Mouse (Mus musculus) heart, embryonic 14.5 days (tissue): Measurements from ENCODE around the gene Uqcr10. TPM values are rescaled to one million over a fixed set of nuclear protein-coding genes. Genes with fewer than 3 reads are reported as not detected.

ENCODE experiments used
- ATAC-seq: fragments of 200-750 bp; cut with Nextera tagmentation; 2 replicates; pipeline ENCODE4 v1.8.0; 2017; ENCODE audit warnings: low read depth, moderate TSS enrichment; ENCODE audit not compliant: insufficient number of reproducible peaks, insufficient read depth, low FRiP score
- H3K27ac ChIP-seq, 2 experiments: fragments of 200-500 bp in 1 of 2; fragments of 300-500 bp in 1 of 2; sonication (generic) in 1 of 2; replicated peaks in 1 of 2; 2 replicates each; pipeline ENCODE4 v1.5.1; 2012 to 2014; ENCODE audit warnings: low read depth in 2 of 2, low read length in 2 of 2, control low read depth in 1 of 2, mild to moderate bottlenecking in 1 of 2, mixed read lengths in 1 of 2; ENCODE audit not compliant: control insufficient read depth in 1 of 2, insufficient read depth in 1 of 2
- H3K27me3 ChIP-seq: fragments of 300-500 bp; sonication (generic); 2 replicates; pipeline ENCODE4 v1.6.1; 2014; ENCODE audit warnings: mild to moderate bottlenecking, low read length, control low read depth; ENCODE audit not compliant: control insufficient read depth, insufficient read depth
- H3K36me3 ChIP-seq: fragments of 300-500 bp; sonication (generic); 2 replicates; pipeline ENCODE4 v1.6.1; 2014; ENCODE audit warnings: mild to moderate bottlenecking, control low read depth, low read length, mixed read lengths; ENCODE audit not compliant: control insufficient read depth, insufficient read depth
- H3K4me1 ChIP-seq, 2 experiments: fragments of 200-500 bp in 1 of 2; fragments of 300-500 bp in 1 of 2; sonication (generic) in 1 of 2; 2 replicates each; pipeline ENCODE4 v1.6.1; 2012 to 2014; ENCODE audit warnings: low read length in 2 of 2, control low read depth in 1 of 2, mixed read lengths in 1 of 2; ENCODE audit not compliant: control insufficient read depth in 2 of 2, insufficient read depth in 2 of 2
- H3K4me2 ChIP-seq: fragments of 300-500 bp; sonication (generic); 2 replicates; pipeline ENCODE4 v1.6.1; 2014; ENCODE audit warnings: mild to moderate bottlenecking, low read length
- H3K4me3 ChIP-seq, 2 experiments: fragments of 200-500 bp in 1 of 2; fragments of 300-500 bp in 1 of 2; sonication (generic) in 1 of 2; 2 replicates each; pipeline ENCODE4 v1.5.1; 2012 to 2014; ENCODE audit warnings: low read length in 2 of 2, mild to moderate bottlenecking in 2 of 2, control low read depth in 1 of 2, low read depth in 1 of 2, moderate library complexity in 1 of 2; ENCODE audit not compliant: control insufficient read depth in 1 of 2, insufficient read depth in 1 of 2
- H3K9ac ChIP-seq: fragments of 300-500 bp; sonication (generic); 2 replicates; pipeline ENCODE4 v1.6.1; 2014; ENCODE audit warnings: mild to moderate bottlenecking, low read length
- H3K9me3 ChIP-seq: fragments of 300-500 bp; sonication (generic); 2 replicates; pipeline ENCODE4 v1.6.1; 2016; ENCODE audit warnings: low read length, control low read depth; ENCODE audit not compliant: control insufficient read depth
- WGBS: fragments of 180-500 bp; shearing (Covaris S2); extraction: QIAGEN DNeasy Blood & Tissue Kit; methylation state at CpG from one replicate; pipeline ENCODE4 v1.1.7; 2014; 5-methylcytosine and 5-hydroxymethylcytosine counted together
- polyA plus RNA-seq: library from polyadenylated mRNA; unstranded; fragments of >200 nt; fragmentation: Nextera tagmentation; extraction: Ambion mirVana; gene quantifications from 2 replicates; pipeline ENCODE4 v1.2.1, GENCODE M21; 2014

Gene Uqcr10
- polyA plus RNA-seq, 1 experiment from 2014 or later: 2,265 TPM

- no peak overlapping the region for H3K27ac ChIP-seq
- H3K27me3 ChIP-seq: peaks cover 43% of the 10 kb centered on the region
- H3K36me3 ChIP-seq: 0 out of 2 replicates have a peak, but pooled peaks cover 4% of the 10 kb centered on the region
- peaks cover 0 to 2% of the 10 kb centered on the region in 2 experiments; a peak in 2 of 4 replicates for H3K4me1 ChIP-seq
- no peak for ATAC-seq
- no peak overlapping the region for H3K4me2 ChIP-seq
- 41% methylated on average over 5 of the region's 5 CpGs for WGBS
- no peak overlapping the region for H3K4me3 ChIP-seq
- no peaks in the 10 kb centered on the region for H3K9me3 ChIP-seq
- no peak overlapping the region for H3K9ac ChIP-seq
Measured at GRCm38 (mm10) chr11:4740785-4741184, 36.6 kb upstream of the Uqcr10 start.

GRCm38 (mm10) chr11:4738719-4739118, 34.6 kb upstream of the Uqcr10 start:
- Histone ChIP-seq H3K9me3 (no peaks in the 10 kb centered on the region), H3K4me2 (no peak overlapping the region), H3K9ac (no peak overlapping the region), H3K27ac (no peak overlapping the region), H3K4me3 (no peak overlapping the region), H3K36me3 (0 out of 2 replicates have a peak, but pooled peaks cover 4% of the 10 kb centered on the region), H3K4me1 (no peaks in the 10 kb centered on the region), H3K27me3 (peaks cover 22% of the 10 kb centered on the region)
- ATAC-seq: no peak
- 85% methylated on average over 16 of the region's 16 CpGs for WGBS

- Histone ChIP-seq H3K36me3 (0 out of 2 replicates have a peak, but pooled peaks cover 4% of the 10 kb centered on the region), H3K4me1 (no peaks in the 10 kb centered on the region), H3K4me2 (no peak overlapping the region), H3K9ac (no peak overlapping the region), H3K27ac (no peak overlapping the region), H3K4me3 (no peak overlapping the region), H3K27me3 (peaks cover 12% of the 10 kb centered on the region), H3K9me3 (no peaks in the 10 kb centered on the region)
- ATAC-seq: no peak
- 88% methylated on average over 10 of the region's 10 CpGs for WGBS
Measured at GRCm38 (mm10) chr11:4737682-4738081, 33.5 kb upstream of the Uqcr10 start.

- ATAC-seq: no peak
- Histone ChIP-seq H3K4me2 (no peak overlapping the region), H3K27ac (no peak overlapping the region), H3K9ac (no peak overlapping the region), H3K4me3 (no peak overlapping the region), H3K4me1 (no peaks in the 10 kb centered on the region), H3K9me3 (no peaks in the 10 kb centered on the region), H3K36me3 (0 out of 2 replicates have a peak, but pooled peaks cover 4% of the 10 kb centered on the region), H3K27me3 (no peaks in the 10 kb centered on the region; the same call in 1 of the 2 replicates)
- 54% methylated on average over 6 of the region's 6 CpGs for WGBS
Measured at GRCm38 (mm10) chr11:4736355-4736754, 32.2 kb upstream of the Uqcr10 start.

- H3K27me3 ChIP-seq: no peaks in the 10 kb centered on the region
- WGBS: 29% methylated on average over 12 of the region's 12 CpGs
- H3K4me3 ChIP-seq: no peak overlapping the region
- no peak for ATAC-seq
- H3K4me1 ChIP-seq: peaks cover 11 to 12% of the 10 kb centered on the region in 2 experiments
- H3K9me3 ChIP-seq: no peaks in the 10 kb centered on the region
- 0 out of 2 replicates have a peak, but pooled peaks cover 4% of the 10 kb centered on the region for H3K36me3 ChIP-seq
- H3K27ac ChIP-seq: no peak overlapping the region
- H3K4me2 ChIP-seq: no peak overlapping the region
- H3K9ac ChIP-seq: no peak overlapping the region
Measured at GRCm38 (mm10) chr11:4734179-4734578, 30.0 kb upstream of the Uqcr10 start.

GRCm38 (mm10) chr11:4731781-4732180, 27.6 kb upstream of the Uqcr10 start:
- WGBS: 78% methylated on average over 7 of the region's 7 CpGs
- peaks cover 11 to 12% of the 10 kb centered on the region in 2 experiments for H3K4me1 ChIP-seq
- no peak for ATAC-seq
- H3K9me3 ChIP-seq: no peaks in the 10 kb centered on the region
- no peaks in the 10 kb centered on the region for H3K36me3 ChIP-seq
- H3K27ac ChIP-seq: no peak overlapping the region
- no peak overlapping the region for H3K4me2 ChIP-seq
- H3K9ac ChIP-seq: no peak overlapping the region
- H3K27me3 ChIP-seq: no peaks in the 10 kb centered on the region
- H3K4me3 ChIP-seq: no peak overlapping the region

- Histone ChIP-seq H3K9me3 (no peaks in the 10 kb centered on the region), H3K36me3 (no peaks in the 10 kb centered on the region), H3K4me2 (no peak overlapping the region), H3K27ac (no peak overlapping the region), H3K9ac (no peak overlapping the region), H3K4me1 (peaks cover 11 to 12% of the 10 kb centered on the region in 2 experiments), H3K27me3 (no peaks in the 10 kb centered on the region), H3K4me3 (no peak overlapping the region)
- no peak for ATAC-seq
- WGBS: 85% methylated on average over 5 of the region's 5 CpGs
Measured at GRCm38 (mm10) chr11:4730913-4731312, 26.8 kb upstream of the Uqcr10 start.

- Histone ChIP-seq H3K9me3 (no peaks in the 10 kb centered on the region), H3K9ac (no peak overlapping the region), H3K27me3 (no peaks in the 10 kb centered on the region), H3K4me2 (no peak overlapping the region), H3K4me1 (peaks cover 11 to 12% of the 10 kb centered on the region in 2 experiments), H3K27ac (no peak overlapping the region), H3K36me3 (no peaks in the 10 kb centered on the region), H3K4me3 (no peak overlapping the region)
- ATAC-seq: no peak
- 75% methylated on average over 6 of the region's 6 CpGs for WGBS
Measured at GRCm38 (mm10) chr11:4730096-4730495, 26.0 kb upstream of the Uqcr10 start.
